Mouse (Mus musculus) kidney, embryonic 16.5 days (tissue): ENCODE results near the gene 1700019N19Rik. TPM values are rescaled to one million over a fixed set of nuclear protein-coding genes. Genes with fewer than 3 reads are reported as not detected.

ENCODE experiments used
- ATAC-seq: fragments of 200-750 bp; cut with Nextera tagmentation; 2 replicates; pipeline ENCODE4 v1.8.0; 2017; ENCODE audit warnings: moderate TSS enrichment; ENCODE audit not compliant: low FRiP score, low TSS enrichment
- H3K27ac ChIP-seq: fragments of 300-500 bp; sonication (generic); 2 replicates; pipeline ENCODE4 v1.5.1; 2014; ENCODE audit warnings: low read length
- H3K27me3 ChIP-seq: fragments of 300-500 bp; sonication (generic); 2 replicates; pipeline ENCODE4 v1.6.1; 2014; ENCODE audit warnings: low read length, control low read depth, mixed read lengths; ENCODE audit not compliant: insufficient read depth
- H3K36me3 ChIP-seq: fragments of 300-500 bp; sonication (generic); 2 replicates; pipeline ENCODE4 v1.6.1; 2014; ENCODE audit warnings: low read length, control low read depth, mixed read lengths; ENCODE audit not compliant: insufficient read depth
- H3K4me1 ChIP-seq: fragments of 300-500 bp; sonication (generic); 2 replicates; pipeline ENCODE4 v1.6.1; 2014; ENCODE audit warnings: low read length, control low read depth, mixed read lengths; ENCODE audit not compliant: insufficient read depth
- H3K4me2 ChIP-seq: fragments of 300-500 bp; sonication (generic); replicated peaks from 2 replicates; pipeline ENCODE4 v1.6.1; 2014; ENCODE audit warnings: low read depth, low read length
- H3K4me3 ChIP-seq: fragments of 300-500 bp; sonication (generic); 2 replicates; pipeline ENCODE4 v1.5.1; 2014; ENCODE audit warnings: mild to moderate bottlenecking, low read length
- H3K9ac ChIP-seq: fragments of 300-500 bp; sonication (generic); replicated peaks from 2 replicates; pipeline ENCODE4 v1.6.1; 2014; ENCODE audit warnings: low read length
- H3K9me3 ChIP-seq: fragments of 300-500 bp; sonication (generic); 2 replicates; pipeline ENCODE4 v1.6.1; 2016; ENCODE audit warnings: low read length, control low read depth
- WGBS: fragments of 180-500 bp; shearing (Covaris S2); extraction: QIAGEN DNeasy Blood & Tissue Kit; methylation state at CpG from one replicate; pipeline ENCODE4 v1.1.7; 2014; 5-methylcytosine and 5-hydroxymethylcytosine counted together
- polyA plus RNA-seq: library from polyadenylated mRNA; unstranded; fragments of >200 nt; fragmentation: Nextera tagmentation; extraction: Ambion mirVana; gene quantifications from 2 replicates; pipeline ENCODE4 v1.2.1, GENCODE M21; 2015

Gene 1700019N19Rik
- polyA plus RNA-seq, 1 experiment from 2014 or later = not detected

GRCm38 (mm10) chr19:58738111-58738510, 56.1 kb downstream of the 1700019N19Rik start:
- ATAC-seq = no peak
- H3K27me3 ChIP-seq = no peaks in the 10 kb centered on the region
- no peaks in the 10 kb centered on the region for H3K36me3 ChIP-seq
- no peak overlapping the region for H3K27ac ChIP-seq
- WGBS = 53% methylated on average over 4 of the region's 4 CpGs
- H3K9me3 ChIP-seq = no peaks in the 10 kb centered on the region
- no peaks in the 10 kb centered on the region for H3K4me1 ChIP-seq
- H3K4me3 ChIP-seq = no peak overlapping the region
- H3K9ac ChIP-seq = no peak overlapping the region
- H3K4me2 ChIP-seq = no peak overlapping the region

Other genes starting within 250 kb of the 1700019N19Rik start
- gene Pnlip, start 142.0 kb downstream of the 1700019N19Rik start, polyA plus RNA-seq = not detected in 2 replicates
- gene Pnliprp1, start 65.6 kb downstream of the 1700019N19Rik start, polyA plus RNA-seq = 0.18 and 1.2 TPM in 2 replicates
- 0.22 and 0.28 TPM in 2 replicates for gene Pnliprp2, start 34.7 kb downstream of the 1700019N19Rik start, polyA plus RNA-seq
- gene Eno4, start 149.0 kb upstream of the 1700019N19Rik start, polyA plus RNA-seq = 0.64 and 0.85 TPM in 2 replicates
- gene Hspa12a, start 149.2 kb upstream of the 1700019N19Rik start, polyA plus RNA-seq = 18.1 TPM in 2 replicates